Mouse (Mus musculus) CH12.LX (cell line): ENCODE measurements around the gene Vmn2r-ps130. TPM values are rescaled to one million over a fixed set of nuclear protein-coding genes. Genes with fewer than 3 reads are reported as not detected.
"Not testable (repeated sequence)": the region's sequence is repeated elsewhere in the genome, so short reads cannot be mapped to it uniquely, and the experiment has no call there.

Experiments
- DNase-seq: peaks from one replicate; pipeline ENCODE4 v3.0.0-alpha.2; 2013; ENCODE audit errors: extremely low read depth
- H3K27ac ChIP-seq: 2 replicates; pipeline ENCODE4 v1.5.1; 2012; ENCODE audit warnings: low read depth, mild to moderate bottlenecking, control low read depth, moderate library complexity; ENCODE audit not compliant: insufficient read depth
- H3K27me3 ChIP-seq: replicated peaks from 2 replicates; pipeline ENCODE3; 2012; ENCODE audit warnings: inconsistent platforms
- H3K36me3 ChIP-seq, 2 experiments: replicated peaks in 1 of 2; 2 replicates each; pipeline versions ENCODE3 to v1.6.1; 2012; ENCODE audit warnings: inconsistent platforms in 1 of 2, low read length in 1 of 2, mild to moderate bottlenecking in 1 of 2, mixed read lengths in 1 of 2, moderate library complexity in 1 of 2; ENCODE audit not compliant: control insufficient read depth in 1 of 2, insufficient read depth in 1 of 2
- H3K4me1 ChIP-seq, 2 experiments: 2 replicates each; pipeline ENCODE4 v1.6.1; 2012; ENCODE audit warnings: inconsistent platforms in 1 of 2, moderate library complexity in 1 of 2; ENCODE audit not compliant: insufficient read depth in 2 of 2, control insufficient read depth in 1 of 2
- H3K4me2 ChIP-seq: 2 replicates; pipeline ENCODE4 v1.6.1; 2012; ENCODE audit warnings: low read depth, mild to moderate bottlenecking, control low read depth; ENCODE audit not compliant: poor library complexity, insufficient read depth, severe bottlenecking
- H3K4me3 ChIP-seq, 3 experiments: fragments of 150-350 bp in 1 of 3; sonication (generic) in 1 of 3; replicated peaks in 1 of 3; 2 replicates each; pipeline versions ENCODE3 to v1.5.1; 2011 to 2012; ENCODE audit warnings: low read depth in 2 of 3, low read length in 2 of 3, mild to moderate bottlenecking in 2 of 3, moderate library complexity in 2 of 3, control low read depth in 1 of 3, improper control_type of control experiment in 1 of 3, inconsistent platforms in 1 of 3, mixed read lengths in 1 of 3; ENCODE audit not compliant: poor library complexity in 1 of 3
- H3K79me2 ChIP-seq: replicated peaks from 2 replicates; pipeline ENCODE4 v1.6.1; 2012; ENCODE audit warnings: mild to moderate bottlenecking, moderate library complexity; ENCODE audit not compliant: control insufficient read depth, poor library complexity, insufficient read depth, severe bottlenecking; ENCODE audit errors: extremely low read depth
- H3K9ac ChIP-seq: 2 replicates; pipeline ENCODE4 v1.6.1; 2012; ENCODE audit warnings: low read depth, mild to moderate bottlenecking, control low read depth, moderate library complexity; ENCODE audit not compliant: insufficient read depth
- H3K9me3 ChIP-seq: replicated peaks from 2 replicates; pipeline ENCODE3; 2012; ENCODE audit warnings: low read length, inconsistent platforms, mixed read lengths
- dilution Hi-C: fragments of 300-500 bp; cut with MboI; formaldehyde crosslinking; loops from 2 replicates; pipeline ENCODE4 v1.14.3; 2020; ENCODE audit warnings: low sequenced_read_pairs; ENCODE audit not compliant: extremely low pct_unique_long_range_greater_than_20kb, extremely low pct_ligation_motif_present
- in situ Hi-C: fragments of 300-500 bp; cut with MboI; formaldehyde crosslinking; loops from 3 replicates; pipeline ENCODE4 v1.14.3; 2019; ENCODE audit warnings: low sequenced_read_pairs, low pct_ligation_motif_present, low pct_unique_long_range_greater_than_20kb, mixed read lengths
- polyA plus RNA-seq: library from polyadenylated mRNA; unstranded; fragments of >175 nt; gene quantifications from 2 replicates; pipeline ENCODE4 v1.2.1, GENCODE M21; 2012; ENCODE audit warnings: low read depth; ENCODE audit not compliant: insufficient read length
- total RNA-seq, 2 experiments: library from RNA; depleted of rRNA; stranded (reverse); fragments of 300-350 nt in 1 of 2; fragments of >200 nt in 1 of 2; gene quantifications; 2 replicates each; pipeline ENCODE4 v1.2.3; 2012 to 2014

Gene Vmn2r-ps130
- total RNA-seq (2012; rRNA removed) (not detected in 2 replicates), total RNA-seq (2014; rRNA removed) (not detected in 2 replicates), polyA plus RNA-seq (not detected in 2 replicates)

DNA sequence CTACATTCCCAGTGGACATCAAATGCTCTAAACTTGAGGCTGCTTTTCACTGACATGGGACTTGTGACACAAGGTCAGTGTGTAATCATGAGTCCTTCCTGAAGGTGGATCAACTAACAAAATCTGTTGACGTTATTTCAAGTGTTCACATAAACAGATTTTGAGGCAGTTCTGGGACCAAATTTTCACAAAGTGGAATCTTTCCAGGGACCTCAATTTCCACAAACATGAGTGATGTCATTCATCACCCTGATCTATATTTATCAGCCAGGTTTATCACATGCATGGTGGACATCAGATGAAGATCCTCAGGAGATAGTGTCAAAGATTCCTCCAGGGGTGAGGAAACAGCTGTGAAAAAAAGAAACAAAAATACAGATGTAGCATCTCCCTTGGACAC, at the start of gene Vmn2r-ps130:
Gene Vmn2r-ps130, plus strand, starts transcription at position 301 of the 400 bp plus-strand sequence.
- H3K36me3 ChIP-seq, H3K4me3 ChIP-seq, H3K27ac ChIP-seq, H3K9me3 ChIP-seq, dilution Hi-C loops, DNase-seq, H3K27me3 ChIP-seq, H3K4me1 ChIP-seq, in situ Hi-C loops, H3K4me2 ChIP-seq, H3K9ac ChIP-seq, H3K79me2 ChIP-seq: not testable (repeated sequence)

Other genes starting within 250 kb of the Vmn2r-ps130 start
- 4.2 and 4.7 TPM in 2 replicates for gene Zfp945, start 194.0 kb upstream of the Vmn2r-ps130 start, total RNA-seq (2012; rRNA removed)
- gene Zfp945, start 194.0 kb upstream of the Vmn2r-ps130 start, total RNA-seq (2014; rRNA removed) = 8.1 and 10.7 TPM in 2 replicates
- gene Zfp945, start 194.0 kb upstream of the Vmn2r-ps130 start, polyA plus RNA-seq = 6.0 and 6.1 TPM in 2 replicates
- not detected in 2 replicates for gene Vmn2r113, start 118.2 kb upstream of the Vmn2r-ps130 start, total RNA-seq (2012; rRNA removed)
- not detected in 2 replicates for gene Vmn2r113, start 118.2 kb upstream of the Vmn2r-ps130 start, total RNA-seq (2014; rRNA removed)
- not detected in 2 replicates for gene Vmn2r113, start 118.2 kb upstream of the Vmn2r-ps130 start, polyA plus RNA-seq
- gene Zfp40, start 132.1 kb downstream of the Vmn2r-ps130 start, total RNA-seq (2012; rRNA removed) = 3.3 and 4.7 TPM in 2 replicates
- gene Zfp40, start 132.1 kb downstream of the Vmn2r-ps130 start, total RNA-seq (2014; rRNA removed) = 7.0 and 8.3 TPM in 2 replicates
- gene Zfp40, start 132.1 kb downstream of the Vmn2r-ps130 start, polyA plus RNA-seq = 4.2 and 4.4 TPM in 2 replicates